Mouse (Mus musculus): ENCODE data around the gene Ssr4. TPM values are rescaled to one million over a fixed set of nuclear protein-coding genes. Genes with fewer than 3 reads are reported as not detected.

Ssr4 gene
- total RNA-seq, 2 experiments from 2014 or later, result 83.9 to 88.9 TPM

- no peak for DNase-seq
These were observed 28.2 kb downstream of the Ssr4 start for GRCm38 (mm10) chrX:73815072-73815471.

GRCm38 (mm10) chrX:73816596-73817314 lies 29.9 kb downstream of the Ssr4 start:
- DNase-seq, result no peak

- no peak for DNase-seq
These were observed 36.9 kb downstream of the Ssr4 start for GRCm38 (mm10) chrX:73823747-73824146.

GRCm38 (mm10) chrX:73824185-73825151 lies 37.6 kb downstream of the Ssr4 start, which contains the start of gene Pdzd4:
Gene Pdzd4, minus strand, starts transcription at chrX:73824969.
- peak; percentile 56 to 67 for DNase-seq

GRCm38 (mm10) chrX:73835731-73836130 lies 48.9 kb downstream of the Ssr4 start:
- DNase-seq, result no peak

- DNase-seq, result no peak
These were observed 49.9 kb downstream of the Ssr4 start for GRCm38 (mm10) chrX:73836691-73837090.

Other genes starting within 250 kb of the Ssr4 start
- under 1 TPM; 0.18 to 0.25 TPM for gene Dusp9, start 147.6 kb upstream of the Ssr4 start, total RNA-seq (2021)
- gene Pnck, start 126.9 kb upstream of the Ssr4 start, total RNA-seq (2021), result 100 to 1,000 TPM; 107 to 123 TPM
- 100 to 1,000 TPM in 1 of 2 experiments, 10 to 100 TPM in 1; 92.0 to 100 TPM for gene Slc6a8, start 113.9 kb upstream of the Ssr4 start, total RNA-seq (2021)
- 10 to 100 TPM; 83.2 to 85.3 TPM for gene Bcap31, start 70.9 kb upstream of the Ssr4 start, total RNA-seq (2021)
- gene Abcd1, start 70.4 kb upstream of the Ssr4 start, total RNA-seq (2021), result 10 to 100 TPM; 11.7 to 12.1 TPM
- gene Plxnb3, start 29.9 kb upstream of the Ssr4 start, total RNA-seq (2021), result 10 to 100 TPM; 12.0 to 15.5 TPM
- gene Srpk3, start 12.6 kb upstream of the Ssr4 start, total RNA-seq (2021), result 1 to 10 TPM; 5.1 to 5.8 TPM
- gene Idh3g, start 131 bp upstream of the Ssr4 start, total RNA-seq (2021), result 100 to 1,000 TPM; 194 to 202 TPM
- gene Pdzd4, start 37.9 kb downstream of the Ssr4 start, total RNA-seq (2021), result 100 to 1,000 TPM in 1 of 2 experiments, 10 to 100 TPM in 1; 98.3 to 101 TPM
- gene Avpr2, start 105.1 kb downstream of the Ssr4 start, total RNA-seq (2021), result not detected
- 100 to 1,000 TPM; 134 TPM for gene L1cam, start 109.1 kb downstream of the Ssr4 start, total RNA-seq (2021)
- gene Arhgap4, start 134.8 kb downstream of the Ssr4 start, total RNA-seq (2021), result 1 to 10 TPM; 5.4 to 6.4 TPM
- gene Naa10, start 134.9 kb downstream of the Ssr4 start, total RNA-seq (2021), result 10 to 100 TPM; 65.5 to 70.5 TPM
- 1 to 10 TPM; 3.0 to 4.2 TPM for gene Renbp, start 143.8 kb downstream of the Ssr4 start, total RNA-seq (2021)
- 10 to 100 TPM; 71.5 to 78.1 TPM for gene Hcfc1, start 179.3 kb downstream of the Ssr4 start, total RNA-seq (2021)
- gene Irak1, start 236.9 kb downstream of the Ssr4 start, total RNA-seq (2021), result 10 to 100 TPM; 48.3 to 59.9 TPM

Measured in layer of hippocampus, postnatal 36 days (tissue).